Mouse (Mus musculus) gastrocnemius, adult 18-20 months (tissue): ENCODE results near the gene Fah. TPM values are rescaled to one million over a fixed set of nuclear protein-coding genes. Genes with fewer than 3 reads are reported as not detected.

Source experiments
- DNase-seq: peaks from one replicate; pipeline ENCODE4 v3.0.0; 2021; ENCODE audit warnings: low spot score
- long read RNA-seq, 2 experiments: library from polyadenylated mRNA; stranded (forward); transcript quantifications; one replicate each; pipeline ENCODE4 v2.0.0; 2021
- total RNA-seq, 2 experiments: library from RNA; stranded (reverse); gene quantifications; 2 replicates each; pipeline ENCODE4 v1.2.3; 2021

The Fah gene
- 1 to 10 TPM; 1.8 to 3.0 TPM for total RNA-seq
- long read RNA-seq, experiment 1, partial matches to known transcripts: 0 of 1 reads
- long read RNA-seq, experiment 1, other reads (novel, unspliced or antisense): 0 of 1 reads
- long read RNA-seq, experiment 2, partial matches to known transcripts: 0 of 2 reads
- long read RNA-seq, experiment 2, other reads (novel, unspliced or antisense): 0 of 2 reads

- DNase-seq: peak; percentile 59
Measured at GRCm38 (mm10) chr7:84606293-84606749, at the start of gene Fah. Gene Fah (minus strand): TSS chr7:84606722.

- no peak for DNase-seq
Measured at GRCm38 (mm10) chr7:84652740-84653139, 46.2 kb upstream of the Fah start.

- no peak for DNase-seq
Measured at GRCm38 (mm10) chr7:84651987-84652321, 45.4 kb upstream of the Fah start.

- DNase-seq: no peak
Measured at GRCm38 (mm10) chr7:84651303-84651986, 44.9 kb upstream of the Fah start.

GRCm38 (mm10) chr7:84649016-84649415 lies 42.5 kb upstream of the Fah start:
- DNase-seq: no peak

GRCm38 (mm10) chr7:84646256-84646655 lies 39.7 kb upstream of the Fah start:
- no peak for DNase-seq

- DNase-seq: no peak
Measured at GRCm38 (mm10) chr7:84643270-84643998, 36.9 kb upstream of the Fah start.

GRCm38 (mm10) chr7:84642159-84642928 lies 35.8 kb upstream of the Fah start:
- DNase-seq: no peak

GRCm38 (mm10) chr7:84636939-84637338 lies 30.4 kb upstream of the Fah start:
- DNase-seq: no peak

- DNase-seq: no peak
Measured at GRCm38 (mm10) chr7:84631878-84632277, 25.4 kb upstream of the Fah start.

GRCm38 (mm10) chr7:84623718-84624117 lies 17.2 kb upstream of the Fah start:
- no peak for DNase-seq

- DNase-seq: no peak
Measured at GRCm38 (mm10) chr7:84620956-84621355, 14.4 kb upstream of the Fah start.

- no peak for DNase-seq
Measured at GRCm38 (mm10) chr7:84618951-84619350, 12.4 kb upstream of the Fah start.

- no peak for DNase-seq
Measured at GRCm38 (mm10) chr7:84612445-84612844, 5.9 kb upstream of the Fah start.

- no peak for DNase-seq
Measured at GRCm38 (mm10) chr7:84611609-84612008, 5.1 kb upstream of the Fah start.

- peak; percentile 81 for DNase-seq
Measured at GRCm38 (mm10) chr7:84605704-84606292, 724 bp downstream of the Fah start.

GRCm38 (mm10) chr7:84605033-84605687 lies 1.4 kb downstream of the Fah start:
- DNase-seq: peak; percentile 6

GRCm38 (mm10) chr7:84604501-84604900 lies 2.0 kb downstream of the Fah start:
- DNase-seq: no peak

- DNase-seq: no peak
Measured at GRCm38 (mm10) chr7:84601331-84601730, 5.2 kb downstream of the Fah start.

- no peak for DNase-seq
Measured at GRCm38 (mm10) chr7:84600631-84601030, 5.9 kb downstream of the Fah start.

- DNase-seq: no peak
Measured at GRCm38 (mm10) chr7:84596633-84597032, 9.9 kb downstream of the Fah start.
